Mouse (Mus musculus) ES-E14 (cell line): ENCODE measurements around the gene Zbtb45.

Source experiments
- MAFK ChIP-seq: IDR thresholded peaks from 2 replicates; pipeline ENCODE4 v1.6.1; 2014; ENCODE audit warnings: mild to moderate bottlenecking, low read depth, low read length, inconsistent platforms; ENCODE audit not compliant: insufficient read depth
- ZNF384 ChIP-seq: IDR thresholded peaks from 2 replicates; pipeline ENCODE4 v1.6.1; 2012; ENCODE audit warnings: low read depth, low read length, inconsistent platforms

DNA sequence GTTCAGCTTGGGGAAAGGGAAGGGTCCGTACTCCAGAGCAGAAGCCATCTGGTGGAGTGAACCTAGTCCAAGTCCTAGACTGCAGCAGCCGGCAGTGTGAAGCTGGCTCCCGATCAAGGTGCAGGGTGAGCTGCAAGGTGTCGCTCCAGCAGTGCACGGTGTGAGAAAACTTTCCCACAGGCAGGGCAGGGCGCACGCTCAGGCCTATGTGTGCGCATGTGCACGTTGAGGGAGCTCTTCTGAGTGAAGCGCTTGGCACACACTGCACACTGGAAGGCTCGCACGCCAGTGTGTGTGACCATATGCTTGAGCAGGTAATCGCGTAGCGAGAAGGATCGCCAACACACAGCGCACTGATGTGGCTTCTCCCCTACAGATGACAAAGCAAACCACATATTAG is 3.8 kb downstream of the Zbtb45 start:
- TF ChIP-seq MAFK (no peak), ZNF384 (no peak)
